Mouse (Mus musculus): ENCODE data around the gene Rtn2. TPM values are rescaled to one million over a fixed set of nuclear protein-coding genes. Genes with fewer than 3 reads are reported as not detected.
A peak's percentile ranks its signal among the peaks of the same experiment; 100 is the strongest.

The Rtn2 gene
- polyA plus RNA-seq, 1 experiment from 2014 or later: 27.2 TPM

- WGBS: 39% methylated on average over 4 of the region's 4 CpGs
- H3K27ac ChIP-seq: no peak overlapping the region
Observed at GRCm38 (mm10) chr7:19311991-19312390, 29.6 kb downstream of the Rtn2 start.

GRCm38 (mm10) chr7:19314033-19314432 lies 31.6 kb downstream of the Rtn2 start:
- Histone ChIP-seq H3K27me3 (peaks cover 4% of the 10 kb centered on the region; the same call in 1 of the 2 replicates), H3K36me3 (no peaks in the 10 kb centered on the region), H3K9me3 (replicated peaks) (no peaks in the 10 kb centered on the region), H3K27ac (no peak overlapping the region), H3K9ac (no peak overlapping the region), H3K4me3 (no peak overlapping the region), H3K4me2 (no peak overlapping the region), H3K4me1 (replicated peaks) (peaks cover 18% of the 10 kb centered on the region)
- ATAC-seq (replicated peaks; ENCODE audit: insufficient number of reproducible peaks, insufficient read depth, low FRiP score, low read depth): no peak
- WGBS: 42% methylated on average over 5 of the region's 5 CpGs

More at GRCm38 (mm10) chr7:19311991-19312390, 29.6 kb downstream of the Rtn2 start:
- Histone ChIP-seq H3K9ac (no peak overlapping the region), H3K27me3 (peaks cover 5% of the 10 kb centered on the region), H3K36me3 (no peaks in the 10 kb centered on the region), H3K4me3 (no peak overlapping the region), H3K9me3 (replicated peaks) (no peaks in the 10 kb centered on the region), H3K4me1 (replicated peaks) (peaks cover 28% of the 10 kb centered on the region), H3K4me2 (no peak overlapping the region)
- ATAC-seq (replicated peaks; ENCODE audit: insufficient number of reproducible peaks, insufficient read depth, low FRiP score, low read depth): no peak

- WGBS: 49% methylated on average over 14 of the region's 14 CpGs
- no peaks in the 10 kb centered on the region for H3K36me3 ChIP-seq
- H3K4me1 ChIP-seq (replicated peaks): peaks cover 20% of the 10 kb centered on the region
- no peak overlapping the region for H3K4me3 ChIP-seq
- peaks cover 4% of the 10 kb centered on the region; the same call in 1 of the 2 replicates for H3K27me3 ChIP-seq
- no peaks in the 10 kb centered on the region for H3K9me3 ChIP-seq (replicated peaks)
- no peak overlapping the region for H3K9ac ChIP-seq
- H3K4me2 ChIP-seq: no peak overlapping the region
- H3K27ac ChIP-seq: no peak overlapping the region
- ATAC-seq (replicated peaks; ENCODE audit: insufficient number of reproducible peaks, insufficient read depth, low FRiP score, low read depth): no peak
Observed at GRCm38 (mm10) chr7:19316451-19317161, 34.2 kb downstream of the Rtn2 start.

- 70% methylated on average over 2 of the region's 2 CpGs for whole genome bisulfite sequencing
- Histone ChIP-seq H3K9ac (no peak overlapping the region), H3K9me3 (replicated peaks) (no peaks in the 10 kb centered on the region), H3K27ac (no peak overlapping the region), H3K4me1 (replicated peaks) (peaks cover 20% of the 10 kb centered on the region), H3K27me3 (peaks cover 3% of the 10 kb centered on the region; the same call in 1 of the 2 replicates), H3K4me3 (no peak overlapping the region), H3K4me2 (no peak overlapping the region), H3K36me3 (no peaks in the 10 kb centered on the region)
- no peak for ATAC-seq (replicated peaks; ENCODE audit: insufficient number of reproducible peaks, insufficient read depth, low FRiP score, low read depth)
Observed at GRCm38 (mm10) chr7:19318201-19318600, 35.8 kb downstream of the Rtn2 start.

- no peak overlapping the region for H3K27ac ChIP-seq
- H3K27me3 ChIP-seq: no peaks in the 10 kb centered on the region
- 71% methylated on average over 7 of the region's 7 CpGs for WGBS
- H3K9ac ChIP-seq: no peak overlapping the region
- H3K4me2 ChIP-seq: no peak overlapping the region
- no peak for ATAC-seq (replicated peaks; ENCODE audit: insufficient number of reproducible peaks, insufficient read depth, low FRiP score, low read depth)
- no peaks in the 10 kb centered on the region for H3K9me3 ChIP-seq (replicated peaks)
- H3K4me3 ChIP-seq: no peak overlapping the region
- peaks cover 20% of the 10 kb centered on the region for H3K4me1 ChIP-seq (replicated peaks)
- H3K36me3 ChIP-seq: no peaks in the 10 kb centered on the region
Observed at GRCm38 (mm10) chr7:19318676-19319075, 36.3 kb downstream of the Rtn2 start.

GRCm38 (mm10) chr7:19319458-19319857 lies 37.0 kb downstream of the Rtn2 start:
- Histone ChIP-seq H3K9ac (peak overlapping the region; percentile 55), H3K27ac (0 out of 2 replicates have a peak overlapping the region, but pooled peaks have one; percentile 39), H3K27me3 (no peaks in the 10 kb centered on the region), H3K4me1 (replicated peaks) (peaks cover 20% of the 10 kb centered on the region), H3K4me3 (peak overlapping the region; percentile 52), H3K36me3 (no peaks in the 10 kb centered on the region), H3K9me3 (replicated peaks) (no peaks in the 10 kb centered on the region), H3K4me2 (peak overlapping the region; percentile 88)
- ATAC-seq (replicated peaks; ENCODE audit: insufficient number of reproducible peaks, insufficient read depth, low FRiP score, low read depth): peak; percentile 27; the same call in 1 of the 2 replicates
- 13% methylated on average over 9 of the region's 9 CpGs for WGBS

- Histone ChIP-seq H3K4me1 (replicated peaks) (peaks cover 20% of the 10 kb centered on the region), H3K4me3 (peak overlapping the region; percentile 52), H3K4me2 (peak overlapping the region; percentile 88), H3K9ac (peak overlapping the region; percentile 55), H3K27me3 (no peaks in the 10 kb centered on the region), H3K36me3 (no peaks in the 10 kb centered on the region), H3K9me3 (replicated peaks) (no peaks in the 10 kb centered on the region), H3K27ac (0 out of 2 replicates have a peak overlapping the region, but pooled peaks have one; percentile 39)
- ATAC-seq (replicated peaks; ENCODE audit: insufficient number of reproducible peaks, insufficient read depth, low FRiP score, low read depth): peak; percentile 90
- under 1% methylated on average over 40 of the region's 41 CpGs for WGBS
Observed at GRCm38 (mm10) chr7:19319906-19320305, 37.5 kb downstream of the Rtn2 start.

GRCm38 (mm10) chr7:19320637-19321036 lies 38.2 kb downstream of the Rtn2 start:
- no peak for ATAC-seq (replicated peaks; ENCODE audit: insufficient number of reproducible peaks, insufficient read depth, low FRiP score, low read depth)
- no peak overlapping the region for H3K27ac ChIP-seq
- H3K27me3 ChIP-seq: no peaks in the 10 kb centered on the region
- no peaks in the 10 kb centered on the region for H3K9me3 ChIP-seq (replicated peaks)
- peak overlapping the region; percentile 88 for H3K4me2 ChIP-seq
- H3K4me3 ChIP-seq: no peak overlapping the region
- WGBS: 42% methylated on average over 7 of the region's 7 CpGs
- no peak overlapping the region for H3K9ac ChIP-seq
- H3K4me1 ChIP-seq (replicated peaks): peaks cover 21% of the 10 kb centered on the region
- H3K36me3 ChIP-seq: no peaks in the 10 kb centered on the region

- Histone ChIP-seq H3K36me3 (no peaks in the 10 kb centered on the region), H3K9me3 (replicated peaks) (no peaks in the 10 kb centered on the region), H3K4me3 (no peak overlapping the region), H3K4me1 (replicated peaks) (peaks cover 28% of the 10 kb centered on the region), H3K4me2 (no peak overlapping the region), H3K9ac (no peak overlapping the region), H3K27me3 (no peaks in the 10 kb centered on the region), H3K27ac (no peak overlapping the region)
- ATAC-seq (replicated peaks; ENCODE audit: insufficient number of reproducible peaks, insufficient read depth, low FRiP score, low read depth): no peak
- 54% methylated on average over 5 of the region's 5 CpGs for WGBS
Observed at GRCm38 (mm10) chr7:19321464-19321863, 39.0 kb downstream of the Rtn2 start.

- Histone ChIP-seq H3K9me3 (replicated peaks) (no peaks in the 10 kb centered on the region), H3K36me3 (no peaks in the 10 kb centered on the region), H3K9ac (no peak overlapping the region), H3K27ac (no peak overlapping the region), H3K4me3 (no peak overlapping the region), H3K4me2 (no peak overlapping the region), H3K27me3 (no peaks in the 10 kb centered on the region), H3K4me1 (replicated peaks) (peaks cover 32% of the 10 kb centered on the region)
- ATAC-seq (replicated peaks; ENCODE audit: insufficient number of reproducible peaks, insufficient read depth, low FRiP score, low read depth): no peak
- WGBS: 36% methylated on average over 9 of the region's 9 CpGs
Observed at GRCm38 (mm10) chr7:19322489-19322888, 40.1 kb downstream of the Rtn2 start.

- no peak overlapping the region for H3K4me2 ChIP-seq
- 83% methylated on average over 11 of the region's 11 CpGs for WGBS
- H3K27ac ChIP-seq: no peak overlapping the region
- H3K9me3 ChIP-seq (replicated peaks): no peaks in the 10 kb centered on the region
- H3K27me3 ChIP-seq: no peaks in the 10 kb centered on the region
- no peaks in the 10 kb centered on the region for H3K36me3 ChIP-seq
- peaks cover 38% of the 10 kb centered on the region for H3K4me1 ChIP-seq (replicated peaks)
- H3K4me3 ChIP-seq: no peak overlapping the region
- ATAC-seq (replicated peaks; ENCODE audit: insufficient number of reproducible peaks, insufficient read depth, low FRiP score, low read depth): no peak
- no peak overlapping the region for H3K9ac ChIP-seq
Observed at GRCm38 (mm10) chr7:19324221-19324620, 41.8 kb downstream of the Rtn2 start.

All from heart, embryonic 15.5 days (tissue).